Mouse (Mus musculus) layer of hippocampus, adult 11-12 months (tissue): ENCODE results near the gene Ruvbl1.

ENCODE experiments used
- DNase-seq: peaks from one replicate; pipeline ENCODE4 v3.0.0; 2022; ENCODE audit warnings: low spot score

The Ruvbl1 gene

DNA sequence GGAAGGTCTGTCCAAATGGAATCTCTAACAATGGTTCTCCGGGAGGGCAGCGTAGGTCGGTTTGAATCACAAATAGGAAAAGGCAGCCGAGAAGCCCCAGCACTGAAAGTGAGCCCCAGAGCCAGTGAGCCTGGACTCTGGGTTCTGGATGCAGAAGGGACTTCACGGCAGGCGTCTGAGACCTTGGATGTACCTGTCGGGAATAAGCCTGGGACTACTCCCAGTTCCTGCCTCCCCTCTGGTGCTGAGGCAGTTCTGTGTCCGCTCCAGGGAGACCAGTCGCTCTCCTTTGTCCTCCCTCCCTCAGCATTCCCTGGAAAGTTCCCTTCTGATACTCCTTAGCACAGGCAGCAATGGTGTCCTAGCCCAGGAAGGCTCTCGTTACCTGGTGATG lies 80.2 kb downstream of the Ruvbl1 start:
- no peak for DNase-seq
